Mouse (Mus musculus) spleen, postnatal 4 days (tissue): Measurements from ENCODE around the gene Neto2.
"Not testable (repeated sequence)": the region's sequence is repeated elsewhere in the genome, so short reads cannot be mapped to it uniquely, and the experiment has no call there.

ENCODE experiments used
- DNase-seq, 2 experiments: peaks; one replicate each; pipeline ENCODE4 v3.0.0; 2022; ENCODE audit warnings: low spot score in 2 of 2

Neto2 gene

GRCm38 (mm10) chr8:85700751-85701351 is at the start of gene Neto2:
Neto2 (minus strand) TSS chr8:85700924.
- DNase-seq = peak; percentile 53 to 83

GRCm38 (mm10) chr8:85745053-85745452 is 44.3 kb upstream of the Neto2 start:
- no peak for DNase-seq

GRCm38 (mm10) chr8:85730545-85730944 is 29.8 kb upstream of the Neto2 start:
- DNase-seq = no peak

- no peak for DNase-seq
Observed at GRCm38 (mm10) chr8:85717271-85717670, 16.5 kb upstream of the Neto2 start.

- no peak for DNase-seq
Observed at GRCm38 (mm10) chr8:85716696-85717095, 16.0 kb upstream of the Neto2 start.

GRCm38 (mm10) chr8:85706988-85707387 is 6.3 kb upstream of the Neto2 start:
- no peak for DNase-seq

- peak; percentile 55 to 85 for DNase-seq
Observed at GRCm38 (mm10) chr8:85700101-85700750, 498 bp downstream of the Neto2 start.

GRCm38 (mm10) chr8:85699051-85699450 is 1.7 kb downstream of the Neto2 start:
- DNase-seq = peak; percentile 50 to 78

GRCm38 (mm10) chr8:85665146-85665545 is 35.6 kb downstream of the Neto2 start:
- no peak for DNase-seq

- peak; percentile 24 to 71 for DNase-seq
Observed at GRCm38 (mm10) chr8:85661995-85662394, 38.7 kb downstream of the Neto2 start.

GRCm38 (mm10) chr8:85651201-85651600 is 49.5 kb downstream of the Neto2 start:
- no peak for DNase-seq

- DNase-seq = no peak
Observed at GRCm38 (mm10) chr8:85648553-85648952, 52.2 kb downstream of the Neto2 start.

GRCm38 (mm10) chr8:85644921-85645665 is 55.6 kb downstream of the Neto2 start:
- no peak for DNase-seq

GRCm38 (mm10) chr8:85624450-85624849 is 76.3 kb downstream of the Neto2 start:
- no peak for DNase-seq

- no peak for DNase-seq
Observed at GRCm38 (mm10) chr8:85623246-85623645, 77.5 kb downstream of the Neto2 start.

- no peak for DNase-seq
Observed at GRCm38 (mm10) chr8:85618789-85619188, 81.9 kb downstream of the Neto2 start.

- not testable (repeated sequence) for DNase-seq
Observed at GRCm38 (mm10) chr8:85617125-85617524, 83.6 kb downstream of the Neto2 start.

- peak in 1 of 2 experiments; percentile 53 for DNase-seq
Observed at GRCm38 (mm10) chr8:85608836-85609235, 91.9 kb downstream of the Neto2 start.

- DNase-seq = no peak
Observed at GRCm38 (mm10) chr8:85607804-85608203, 92.9 kb downstream of the Neto2 start.

GRCm38 (mm10) chr8:85606974-85607373 is 93.8 kb downstream of the Neto2 start:
- no peak for DNase-seq

GRCm38 (mm10) chr8:85606561-85606960 is 94.2 kb downstream of the Neto2 start:
- no peak for DNase-seq

- no peak for DNase-seq
Observed at GRCm38 (mm10) chr8:85604201-85604600, 96.5 kb downstream of the Neto2 start.
